Mouse (Mus musculus) heart, postnatal 14 days (tissue): ENCODE data around the gene Fgd2. TPM values are rescaled to one million over a fixed set of nuclear protein-coding genes. Genes with fewer than 3 reads are reported as not detected.
"Not testable (repeated sequence)": the region's sequence is repeated elsewhere in the genome, so short reads cannot be mapped to it uniquely, and the experiment has no call there.

ENCODE experiments used
- DNase-seq, 2 experiments: peaks; one replicate each; pipeline ENCODE4 v3.0.0; 2021 to 2022
- intact Hi-C: fragments of 180-260 bp; cut with DNase I; formaldehyde crosslinking; loops from one replicate; pipeline ENCODE4 v1.15.1; 2025
- long read RNA-seq, 2 experiments: library from polyadenylated mRNA; stranded (forward); transcript quantifications; one replicate each; pipeline ENCODE4 v2.0.0; 2021
- total RNA-seq, 2 experiments: library from RNA; stranded (reverse); gene quantifications; 2 replicates each; pipeline ENCODE4 v1.2.3; 2021

Fgd2 gene
- total RNA-seq, result 1 to 10 TPM; 2.3 to 2.9 TPM
- long read RNA-seq, experiment 1, partial matches to known transcripts, result 1 of 3 reads
- long read RNA-seq, experiment 1, other reads (novel, unspliced or antisense), result 1 of 3 reads
- long read RNA-seq, experiment 2, partial matches to known transcripts, result 0 of 1 reads
- long read RNA-seq, experiment 2, other reads (novel, unspliced or antisense), result 0 of 1 reads

GRCm38 (mm10) chr17:29360761-29361221 lies at the start of gene Fgd2:
TSS of gene Fgd2 (plus strand) at chr17:29360914.
- no peak for DNase-seq
- intact Hi-C loops, result no loop called here

- intact Hi-C loops, result no loop called here
Observed at GRCm38 (mm10) chr17:29311602-29312001, 49.1 kb upstream of the Fgd2 start.

GRCm38 (mm10) chr17:29312082-29312481 lies 48.6 kb upstream of the Fgd2 start:
- DNase-seq, result no peak
- intact Hi-C loops, result no loop called here

More at GRCm38 (mm10) chr17:29311602-29312001, 49.1 kb upstream of the Fgd2 start:
- no peak for DNase-seq

GRCm38 (mm10) chr17:29313300-29313699 lies 47.4 kb upstream of the Fgd2 start:
- DNase-seq, result no peak
- intact Hi-C loops, result no loop called here

- intact Hi-C loops, result no loop called here
- no peak for DNase-seq
Observed at GRCm38 (mm10) chr17:29315672-29316465, 44.8 kb upstream of the Fgd2 start.

- intact Hi-C loops, result no loop called here
- DNase-seq, result no peak
Observed at GRCm38 (mm10) chr17:29316891-29317290, 43.8 kb upstream of the Fgd2 start.

- intact Hi-C loops, DNase-seq: not testable (repeated sequence)
Observed at GRCm38 (mm10) chr17:29317380-29317779, 43.3 kb upstream of the Fgd2 start, which contains the start of gene Pi16. TSS of gene Pi16 (plus strand) at chr17:29317680.

- intact Hi-C loops, result loop anchor here (2.0 kb wide), 1 partner anchor 20 kb away; no protein-coding TSS in a partner anchor
- peak; percentile 43 to 55 for DNase-seq
Observed at GRCm38 (mm10) chr17:29318731-29319250, 41.9 kb upstream of the Fgd2 start.

GRCm38 (mm10) chr17:29319476-29319875 lies 41.2 kb upstream of the Fgd2 start:
- no peak for DNase-seq
- intact Hi-C loops, result loop anchor here (2.0 kb wide), 1 partner anchor 19 kb away; no protein-coding TSS in a partner anchor

GRCm38 (mm10) chr17:29319881-29320639 lies 40.7 kb upstream of the Fgd2 start:
- no peak for DNase-seq
- intact Hi-C loops, result loop anchor here (2.0 kb wide), 1 partner anchor 19 kb away; no protein-coding TSS in a partner anchor

- intact Hi-C loops, result no loop called here
- no peak for DNase-seq
Observed at GRCm38 (mm10) chr17:29321765-29322602, 38.7 kb upstream of the Fgd2 start.

GRCm38 (mm10) chr17:29322603-29322962 lies 38.1 kb upstream of the Fgd2 start:
- no peak for DNase-seq
- intact Hi-C loops, result no loop called here

GRCm38 (mm10) chr17:29323625-29324024 lies 37.1 kb upstream of the Fgd2 start:
- no peak for DNase-seq
- intact Hi-C loops, result no loop called here

GRCm38 (mm10) chr17:29325831-29326230 lies 34.9 kb upstream of the Fgd2 start:
- intact Hi-C loops, result no loop called here

GRCm38 (mm10) chr17:29326531-29327529 lies 33.9 kb upstream of the Fgd2 start:
- peak; percentile 49 to 53 for DNase-seq
- intact Hi-C loops, result no loop called here

More at GRCm38 (mm10) chr17:29325831-29326230, 34.9 kb upstream of the Fgd2 start:
- no peak for DNase-seq

- intact Hi-C loops, result no loop called here
- no peak for DNase-seq
Observed at GRCm38 (mm10) chr17:29327691-29328090, 33.0 kb upstream of the Fgd2 start.

GRCm38 (mm10) chr17:29330221-29330620 lies 30.5 kb upstream of the Fgd2 start:
- intact Hi-C loops, result no loop called here
- DNase-seq, result no peak

GRCm38 (mm10) chr17:29330671-29331410 lies 29.9 kb upstream of the Fgd2 start:
- intact Hi-C loops, result no loop called here
- peak in 1 of 2 experiments; percentile 51 for DNase-seq
